Mouse (Mus musculus) right cerebral cortex, postnatal 10 days (tissue): ENCODE results near the gene Fhit.

Experiments used
- DNase-seq, 2 experiments: peaks; one replicate each; pipeline ENCODE4 v3.0.0; 2021; ENCODE audit warnings: low spot score in 2 of 2

Fhit gene

GRCm38 (mm10) chr14:10711841-10712521 lies 449.9 kb downstream of the Fhit start:
- no peak for DNase-seq

- DNase-seq, result no peak
Observed at GRCm38 (mm10) chr14:10710796-10711311, 451.0 kb downstream of the Fhit start.

DNA sequence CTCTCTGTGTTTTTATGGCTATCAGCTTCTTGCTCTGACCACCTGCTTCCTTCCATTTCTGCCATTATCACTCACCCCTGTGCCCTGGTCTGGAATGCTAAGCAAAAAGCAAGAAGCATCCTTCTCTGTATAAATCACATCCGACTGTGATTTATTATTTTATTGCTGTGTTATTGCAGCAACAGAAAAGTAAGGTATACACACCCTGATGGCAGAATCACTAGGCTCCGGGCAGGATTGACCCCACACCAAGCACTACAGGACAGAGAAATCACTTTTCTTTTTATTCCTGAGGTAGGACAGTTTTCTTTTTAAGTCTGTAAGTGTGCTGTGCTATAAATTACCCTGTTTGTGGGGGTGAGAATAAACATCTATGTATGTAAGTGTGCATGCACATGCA lies 460.1 kb downstream of the Fhit start:
- DNase-seq, result no peak

DNA sequence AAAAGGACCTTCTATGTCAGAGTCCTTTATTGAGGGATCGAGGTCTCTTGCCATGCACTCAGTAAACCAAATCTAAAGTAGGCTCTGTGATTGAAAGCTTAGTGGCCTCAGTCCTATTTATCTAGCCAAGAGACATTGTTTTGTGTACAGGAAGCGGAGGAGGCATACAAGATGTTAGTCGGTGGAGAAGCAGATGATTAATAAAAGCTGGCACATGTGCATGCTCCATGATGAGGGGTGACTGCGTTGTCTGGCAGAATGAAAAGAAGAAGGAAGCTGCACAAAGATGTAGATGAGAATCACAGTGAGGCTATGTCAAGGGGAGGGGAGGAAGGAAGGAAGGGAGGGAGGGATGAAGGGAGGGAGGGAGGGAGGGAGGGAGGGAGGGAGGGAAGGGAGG lies 481.8 kb downstream of the Fhit start:
- DNase-seq, result no peak

- no peak for DNase-seq
Observed at GRCm38 (mm10) chr14:10679638-10680037, 482.2 kb downstream of the Fhit start.

DNA sequence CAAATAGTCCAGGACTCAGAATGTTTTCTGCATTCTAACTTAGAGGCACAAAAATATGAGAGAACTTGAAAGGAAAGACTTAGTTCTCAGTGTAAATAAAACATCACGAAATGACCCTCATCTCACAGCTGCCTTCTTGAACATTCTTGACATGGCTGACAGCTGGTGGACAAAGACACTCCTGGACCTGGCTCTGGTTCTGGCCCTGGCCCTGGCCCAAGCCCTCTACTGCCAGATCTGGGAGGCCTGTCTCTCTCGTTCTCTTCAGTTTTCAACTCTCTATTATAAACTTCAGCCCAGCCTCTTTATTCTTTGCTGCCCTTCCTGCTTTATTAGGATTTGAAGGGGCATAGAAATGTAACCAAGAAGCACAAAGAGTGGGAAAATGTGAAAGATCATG lies 484.2 kb downstream of the Fhit start:
- peak; percentile 30 to 40 for DNase-seq

GRCm38 (mm10) chr14:10660247-10660646 lies 501.6 kb downstream of the Fhit start:
- no peak for DNase-seq

GRCm38 (mm10) chr14:10659326-10659725 lies 502.5 kb downstream of the Fhit start:
- DNase-seq, result no peak

DNA sequence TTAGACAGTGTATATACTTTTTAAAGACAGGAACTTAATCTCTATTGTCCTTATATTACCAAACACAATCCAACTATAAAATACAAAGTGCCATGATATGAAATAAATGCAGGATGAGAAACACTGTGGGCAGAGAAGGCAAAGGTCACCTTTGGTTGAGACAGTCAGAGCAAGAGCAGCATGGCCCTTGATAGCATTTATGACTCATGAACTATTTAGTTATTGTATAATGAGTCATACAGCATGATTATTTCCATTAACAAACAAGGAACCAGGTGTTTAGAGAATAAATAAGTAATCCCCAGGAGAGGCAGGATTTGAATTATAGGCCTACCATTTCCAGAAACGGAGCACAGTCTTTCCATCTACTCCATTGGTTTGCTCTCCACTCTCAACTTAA lies 503.6 kb downstream of the Fhit start:
- DNase-seq, result no peak

- no peak for DNase-seq
Observed at GRCm38 (mm10) chr14:10657364-10657763, 504.5 kb downstream of the Fhit start.

DNA sequence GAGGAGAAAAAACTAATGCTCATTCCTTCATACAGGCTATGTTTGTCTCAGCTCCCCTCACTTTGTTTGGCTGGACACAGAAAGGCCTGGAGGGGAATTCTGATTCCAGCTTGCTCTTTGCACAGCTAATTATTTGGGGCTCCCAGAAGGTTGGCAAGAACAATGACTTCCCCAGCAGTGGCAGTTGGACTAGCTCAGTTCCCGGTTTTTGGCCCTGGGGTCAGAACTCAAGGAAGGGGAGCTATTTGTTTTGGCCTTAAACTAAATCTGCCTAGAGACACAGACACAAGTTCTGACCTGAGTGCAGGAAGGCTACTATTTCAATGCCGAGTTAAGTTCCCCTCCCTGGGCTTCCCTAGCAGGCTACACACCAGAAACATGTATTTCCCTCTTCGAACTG lies 506.0 kb downstream of the Fhit start:
- DNase-seq, result no peak

GRCm38 (mm10) chr14:10647832-10648231 lies 514.0 kb downstream of the Fhit start:
- no peak for DNase-seq

DNA sequence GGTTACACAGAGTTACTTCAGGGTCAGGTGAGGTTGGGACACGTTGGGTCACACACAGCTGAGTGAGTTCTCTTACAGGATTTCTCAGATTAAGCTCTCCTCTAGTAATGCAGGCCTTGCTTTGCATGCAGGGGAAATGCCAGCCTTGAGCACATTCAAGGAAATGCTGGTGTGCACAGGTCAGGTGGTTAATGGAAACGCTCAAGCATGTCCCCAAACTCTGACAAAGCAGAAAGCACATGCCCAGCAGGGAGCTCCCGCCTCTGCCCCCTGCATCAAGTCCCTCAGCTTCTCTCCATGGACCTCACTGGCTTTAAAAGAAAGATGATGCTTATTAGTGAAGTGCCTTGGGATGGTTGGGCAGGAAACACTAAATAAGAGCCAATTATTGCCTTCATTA lies 530.1 kb downstream of the Fhit start:
- DNase-seq, result no peak

- DNase-seq, result peak; percentile 27 to 55
Observed at GRCm38 (mm10) chr14:10630831-10631360, 530.9 kb downstream of the Fhit start.

GRCm38 (mm10) chr14:10593467-10593866 lies 568.4 kb downstream of the Fhit start:
- no peak for DNase-seq

- no peak for DNase-seq
Observed at GRCm38 (mm10) chr14:10568937-10569552, 592.8 kb downstream of the Fhit start.

GRCm38 (mm10) chr14:10567771-10568170 lies 594.1 kb downstream of the Fhit start:
- DNase-seq, result no peak

GRCm38 (mm10) chr14:10554755-10555154 lies 607.1 kb downstream of the Fhit start:
- no peak for DNase-seq

- no peak for DNase-seq
Observed at GRCm38 (mm10) chr14:10548632-10549031, 613.2 kb downstream of the Fhit start.

DNA sequence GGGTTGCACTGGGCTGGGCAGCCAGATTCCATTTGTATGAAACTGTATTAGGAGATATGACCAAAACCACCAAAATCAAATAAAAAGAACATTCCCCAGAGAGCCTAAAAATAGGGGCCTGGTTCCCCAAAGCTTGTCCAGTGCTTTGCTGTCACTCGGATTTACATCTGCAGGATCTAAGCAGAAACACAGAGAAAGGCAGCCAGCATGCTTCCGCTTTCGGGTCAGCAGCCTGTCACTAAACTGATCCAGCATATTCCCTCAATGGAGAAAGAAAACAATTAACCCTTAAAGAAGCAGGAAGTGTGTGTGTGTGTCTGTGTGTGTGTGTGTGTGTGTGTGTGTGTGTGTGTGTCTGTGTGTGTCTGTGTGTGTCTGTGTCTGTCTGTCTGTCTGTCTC lies 615.9 kb downstream of the Fhit start:
- DNase-seq, result no peak

GRCm38 (mm10) chr14:10534862-10535261 lies 627.0 kb downstream of the Fhit start:
- DNase-seq, result no peak

DNA sequence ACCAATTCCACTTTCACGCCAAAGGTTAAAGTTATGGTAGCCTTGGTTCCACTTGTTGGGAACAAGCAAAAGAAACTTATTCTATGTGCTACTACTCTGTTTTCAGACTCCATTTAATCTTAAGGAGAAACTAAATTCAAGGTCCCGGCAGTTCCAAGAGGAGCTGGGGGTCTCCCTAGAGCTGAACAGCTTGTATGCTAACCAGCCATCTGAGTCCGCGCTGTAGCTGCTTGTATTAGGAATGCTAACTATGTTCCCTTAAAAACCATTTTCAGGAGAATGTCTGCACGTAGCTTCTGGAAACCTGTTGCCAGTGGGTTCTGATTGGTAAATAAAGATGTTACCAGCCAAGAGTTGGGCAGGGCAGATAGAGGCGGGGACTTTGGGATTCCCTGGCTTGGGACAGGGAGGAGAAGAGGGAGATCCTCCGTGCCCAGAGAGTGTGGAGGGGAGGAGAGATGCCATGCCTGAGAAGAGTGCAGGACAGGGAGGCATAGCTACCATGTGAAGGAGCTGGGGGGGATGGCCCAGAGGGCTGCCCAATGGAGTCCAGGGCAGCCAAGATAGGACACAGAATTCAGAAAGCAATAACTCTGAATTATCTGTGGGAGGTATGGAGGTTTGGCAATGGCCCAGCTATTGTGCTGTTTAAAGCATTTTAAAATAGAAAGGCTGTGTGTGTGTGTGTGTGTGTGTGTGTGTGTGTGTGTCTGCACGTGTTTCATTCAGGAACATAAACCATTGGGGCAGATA lies 629.9 kb downstream of the Fhit start:
- peak in 1 of 2 experiments; percentile 32 for DNase-seq
